Mouse (Mus musculus) limb, embryonic 13.5 days (tissue): Measurements from ENCODE around the gene Zfp710. TPM values are rescaled to one million over a fixed set of nuclear protein-coding genes. Genes with fewer than 3 reads are reported as not detected.

Experiments
- ATAC-seq: fragments of 200-750 bp; cut with Nextera tagmentation; 2 replicates; pipeline ENCODE4 v1.8.0; 2017; ENCODE audit warnings: low read depth, moderate number of reproducible peaks, moderate TSS enrichment; ENCODE audit not compliant: low FRiP score
- H3K27ac ChIP-seq: fragments of 300-500 bp; sonication (generic); 2 replicates; pipeline ENCODE4 v1.5.1; 2015; ENCODE audit warnings: inconsistent platforms, mild to moderate bottlenecking, moderate library complexity
- H3K27me3 ChIP-seq: fragments of 300-500 bp; sonication (generic); 2 replicates; pipeline ENCODE4 v1.6.1; 2015; ENCODE audit warnings: mild to moderate bottlenecking, inconsistent platforms
- H3K36me3 ChIP-seq: fragments of 300-500 bp; sonication (generic); 2 replicates; pipeline ENCODE4 v1.6.1; 2015; ENCODE audit warnings: inconsistent platforms, mild to moderate bottlenecking, moderate library complexity
- H3K4me1 ChIP-seq: fragments of 300-500 bp; sonication (generic); 2 replicates; pipeline ENCODE4 v1.6.1; 2015; ENCODE audit warnings: inconsistent platforms
- H3K4me2 ChIP-seq: fragments of 300-500 bp; sonication (generic); replicated peaks from 2 replicates; pipeline ENCODE4 v1.6.1; 2015; ENCODE audit warnings: inconsistent platforms, mild to moderate bottlenecking, moderate library complexity
- H3K4me3 ChIP-seq: fragments of 300-500 bp; sonication (generic); 2 replicates; pipeline ENCODE4 v1.5.1; 2015; ENCODE audit warnings: moderate library complexity, mild to moderate bottlenecking, inconsistent platforms
- H3K9ac ChIP-seq: fragments of 300-500 bp; sonication (generic); 2 replicates; pipeline ENCODE4 v1.6.1; 2015; ENCODE audit warnings: mild to moderate bottlenecking, inconsistent platforms
- H3K9me3 ChIP-seq: fragments of 300-500 bp; sonication (generic); 2 replicates; pipeline ENCODE4 v1.6.1; 2016; ENCODE audit warnings: inconsistent platforms
- WGBS: fragments of 180-500 bp; shearing (Covaris S2); methylation state at CpG from one replicate; pipeline ENCODE4 v1.1.7; 2015; 5-methylcytosine and 5-hydroxymethylcytosine counted together
- polyA plus RNA-seq: library from polyadenylated mRNA; unstranded; fragments of >200 nt; fragmentation: Nextera tagmentation; extraction: Ambion mirVana; gene quantifications from 2 replicates; pipeline ENCODE4 v1.2.1, GENCODE M21; 2015

The Zfp710 gene
- polyA plus RNA-seq, 1 experiment from 2014 or later, result 15.9 TPM

DNA sequence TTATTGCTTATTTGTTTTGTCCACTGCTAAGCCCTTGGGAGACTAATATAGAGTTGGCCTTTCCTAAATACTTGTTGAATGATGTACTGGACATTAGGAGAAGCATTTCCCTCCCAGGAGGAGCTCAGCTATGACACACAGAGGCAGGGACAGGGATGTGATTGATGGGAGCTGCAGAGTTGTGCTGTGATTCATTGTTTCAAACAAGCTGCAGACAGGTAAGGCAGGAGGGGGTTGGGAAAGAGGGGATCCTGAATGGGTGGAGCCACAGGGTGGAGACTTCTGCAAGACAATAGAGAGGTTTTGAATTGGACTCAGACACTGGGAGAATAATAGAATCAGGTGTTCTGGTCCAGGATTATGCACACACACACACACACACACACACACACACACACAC lies 5.4 kb downstream of the Zfp710 start:
- Histone ChIP-seq H3K9me3 (no peaks in the 10 kb centered on the region), H3K9ac (no peak overlapping the region), H3K27ac (no peak overlapping the region), H3K4me3 (no peak overlapping the region), H3K4me1 (peaks cover 60% of the 10 kb centered on the region), H3K4me2 (no peak overlapping the region), H3K27me3 (no peaks in the 10 kb centered on the region), H3K36me3 (no peaks in the 10 kb centered on the region)
- ATAC-seq, result no peak

DNA sequence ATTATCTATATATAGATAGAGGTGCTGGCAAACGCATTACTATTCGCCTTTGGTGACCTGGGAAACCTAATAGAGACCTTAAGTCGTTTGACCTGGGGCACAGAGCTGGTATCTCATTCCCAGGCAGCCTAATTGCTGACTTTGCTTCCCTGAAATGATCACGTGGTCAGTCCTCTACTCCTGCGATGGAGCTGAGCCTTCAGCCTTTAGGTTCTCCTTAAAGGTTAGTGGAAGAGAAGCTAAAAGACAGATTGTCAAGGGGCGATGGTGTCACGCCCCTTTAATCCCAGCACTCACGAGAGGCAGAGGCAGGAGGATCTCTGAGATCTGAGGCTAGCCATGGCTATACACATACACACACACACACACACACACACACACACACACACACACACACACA lies 5.9 kb downstream of the Zfp710 start:
- Histone ChIP-seq H3K9ac (no peak overlapping the region), H3K4me2 (no peak overlapping the region), H3K4me3 (no peak overlapping the region), H3K4me1 (peaks cover 64% of the 10 kb centered on the region), H3K36me3 (no peaks in the 10 kb centered on the region), H3K27me3 (no peaks in the 10 kb centered on the region), H3K27ac (no peak overlapping the region), H3K9me3 (no peaks in the 10 kb centered on the region)
- no peak for ATAC-seq
- 94% methylated on average over 8 of the region's 8 CpGs for WGBS

DNA sequence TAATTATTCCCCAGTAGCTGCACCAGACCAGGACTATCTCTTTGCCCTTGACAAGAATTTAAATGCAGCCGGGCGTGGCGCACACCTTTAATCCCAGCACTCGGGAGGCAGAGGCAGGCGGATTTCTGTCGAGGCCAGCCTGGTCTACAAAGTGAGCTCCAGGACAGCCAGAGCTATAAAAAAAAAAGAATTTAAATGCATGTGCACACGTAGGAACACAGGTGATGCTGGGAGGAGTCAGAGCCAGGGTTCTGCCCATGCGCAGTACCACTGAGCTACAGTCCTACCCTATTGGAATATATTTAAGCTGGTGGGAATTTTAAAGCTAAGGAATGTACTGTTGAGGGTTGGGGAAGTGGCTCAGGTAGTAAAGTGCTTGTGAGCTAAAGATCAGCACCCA lies 6.4 kb downstream of the Zfp710 start:
- Histone ChIP-seq H3K9ac (no peak overlapping the region), H3K36me3 (no peaks in the 10 kb centered on the region), H3K27me3 (no peaks in the 10 kb centered on the region), H3K4me2 (no peak overlapping the region), H3K4me1 (peaks cover 69% of the 10 kb centered on the region), H3K27ac (no peak overlapping the region), H3K9me3 (no peaks in the 10 kb centered on the region), H3K4me3 (no peak overlapping the region)
- no peak for ATAC-seq
- WGBS, result 94% methylated on average over 8 of the region's 8 CpGs

DNA sequence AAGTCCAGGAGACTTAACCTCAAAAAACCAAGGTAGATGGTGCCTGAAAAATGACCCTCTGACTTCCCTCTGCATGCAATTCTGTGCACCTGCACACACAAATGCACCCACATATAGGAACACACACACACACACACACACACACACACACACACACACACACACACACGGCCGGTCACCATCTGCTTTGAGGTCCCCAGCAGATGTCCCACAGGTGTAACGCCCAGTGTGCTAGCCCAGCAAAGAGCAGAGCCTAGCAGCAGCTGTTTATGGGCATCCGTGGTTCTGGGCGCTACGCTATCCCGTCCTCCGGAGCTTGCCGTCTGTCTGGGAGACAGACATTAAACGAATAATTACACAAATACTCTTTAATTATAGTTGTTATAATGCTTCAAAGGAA lies 6.9 kb downstream of the Zfp710 start:
- WGBS, result 16% methylated on average over 10 of the region's 10 CpGs
- peak overlapping the region; percentile 21; the same call in 1 of the 2 replicates for H3K4me2 ChIP-seq

DNA sequence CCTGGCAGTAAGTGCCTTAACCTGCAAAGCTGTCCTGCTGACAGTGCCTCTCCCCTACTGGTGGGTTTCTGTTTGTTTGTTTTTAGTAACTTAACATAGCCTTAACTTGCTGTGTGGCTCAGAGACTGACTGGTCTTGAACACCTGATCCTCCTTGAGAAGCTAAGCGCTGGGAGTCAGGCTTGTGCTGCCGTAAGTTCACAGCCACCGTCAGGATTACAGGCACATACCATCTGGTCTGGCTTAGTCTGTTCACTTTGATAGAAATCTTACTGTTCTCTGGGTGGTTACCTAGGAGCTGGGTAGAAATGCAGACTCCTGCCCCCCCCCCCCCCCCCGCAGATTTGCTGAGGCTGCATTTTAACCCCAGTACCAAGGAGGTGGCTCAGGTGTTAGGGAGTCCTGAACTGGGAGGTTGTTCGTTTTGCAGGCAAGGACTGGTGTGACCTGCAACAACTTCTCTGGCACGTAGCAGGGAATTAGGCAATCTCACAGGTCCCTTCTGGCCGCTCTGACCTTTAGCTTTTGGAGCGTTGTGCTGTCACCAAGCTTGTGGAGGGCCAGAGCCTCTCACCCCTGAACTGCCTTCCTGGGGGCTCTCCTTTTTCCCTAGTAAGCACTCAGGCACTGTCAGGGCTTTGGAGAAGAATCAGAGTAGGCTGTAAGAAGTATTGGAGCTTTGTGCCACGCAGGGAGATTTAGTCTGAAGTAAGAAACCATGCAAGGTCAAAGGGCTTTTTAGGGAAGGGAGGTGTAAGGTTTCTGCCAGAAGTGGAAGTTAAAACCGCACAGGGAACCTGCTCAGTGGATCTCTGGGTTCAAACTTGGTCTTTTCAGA lies 7.8 kb downstream of the Zfp710 start:
- H3K4me2 ChIP-seq, result no peak overlapping the region
- no peaks in the 10 kb centered on the region for H3K27me3 ChIP-seq
- no peaks in the 10 kb centered on the region for H3K9me3 ChIP-seq
- peaks cover 80% of the 10 kb centered on the region for H3K4me1 ChIP-seq
- no peak for ATAC-seq
- no peak overlapping the region for H3K9ac ChIP-seq
- 30% methylated on average over 10 of the region's 10 CpGs for WGBS
- no peak overlapping the region for H3K4me3 ChIP-seq
- no peaks in the 10 kb centered on the region for H3K36me3 ChIP-seq
- no peak overlapping the region for H3K27ac ChIP-seq

More for the DNA sequence above, 6.9 kb downstream of the Zfp710 start:
- no peak for ATAC-seq
- no peaks in the 10 kb centered on the region for H3K27me3 ChIP-seq
- peaks cover 74% of the 10 kb centered on the region for H3K4me1 ChIP-seq
- no peaks in the 10 kb centered on the region for H3K9me3 ChIP-seq
- H3K4me3 ChIP-seq, result no peak overlapping the region
- no peak overlapping the region for H3K9ac ChIP-seq
- no peak overlapping the region for H3K27ac ChIP-seq
- no peaks in the 10 kb centered on the region for H3K36me3 ChIP-seq

- Histone ChIP-seq H3K9ac (no peak overlapping the region), H3K27ac (no peak overlapping the region), H3K4me2 (no peak overlapping the region), H3K9me3 (no peaks in the 10 kb centered on the region), H3K36me3 (no peaks in the 10 kb centered on the region), H3K4me1 (peaks cover 74% of the 10 kb centered on the region), H3K4me3 (no peak overlapping the region), H3K27me3 (no peaks in the 10 kb centered on the region)
- ATAC-seq, result no peak
- WGBS, result 83% methylated on average over 9 of the region's 9 CpGs
Observed at GRCm38 (mm10) chr7:80033064-80033717, 8.6 kb downstream of the Zfp710 start.

- H3K27ac ChIP-seq, result no peak overlapping the region
- no peaks in the 10 kb centered on the region for H3K36me3 ChIP-seq
- H3K9ac ChIP-seq, result no peak overlapping the region
- no peak overlapping the region for H3K4me3 ChIP-seq
- H3K4me2 ChIP-seq, result no peak overlapping the region
- no peak for ATAC-seq
- H3K9me3 ChIP-seq, result no peaks in the 10 kb centered on the region
- H3K27me3 ChIP-seq, result no peaks in the 10 kb centered on the region
- peaks cover 68% of the 10 kb centered on the region for H3K4me1 ChIP-seq
- WGBS, result 79% methylated on average over 9 of the region's 9 CpGs
Observed at GRCm38 (mm10) chr7:80033771-80034170, 9.2 kb downstream of the Zfp710 start.

GRCm38 (mm10) chr7:80035086-80035485 lies 10.5 kb downstream of the Zfp710 start:
- Histone ChIP-seq H3K27ac (no peak overlapping the region), H3K9me3 (no peaks in the 10 kb centered on the region), H3K9ac (no peak overlapping the region), H3K4me1 (peaks cover 61% of the 10 kb centered on the region), H3K27me3 (no peaks in the 10 kb centered on the region), H3K36me3 (no peaks in the 10 kb centered on the region), H3K4me2 (no peak overlapping the region), H3K4me3 (no peak overlapping the region)
- 60% methylated on average over 6 of the region's 6 CpGs for WGBS
- no peak for ATAC-seq

DNA sequence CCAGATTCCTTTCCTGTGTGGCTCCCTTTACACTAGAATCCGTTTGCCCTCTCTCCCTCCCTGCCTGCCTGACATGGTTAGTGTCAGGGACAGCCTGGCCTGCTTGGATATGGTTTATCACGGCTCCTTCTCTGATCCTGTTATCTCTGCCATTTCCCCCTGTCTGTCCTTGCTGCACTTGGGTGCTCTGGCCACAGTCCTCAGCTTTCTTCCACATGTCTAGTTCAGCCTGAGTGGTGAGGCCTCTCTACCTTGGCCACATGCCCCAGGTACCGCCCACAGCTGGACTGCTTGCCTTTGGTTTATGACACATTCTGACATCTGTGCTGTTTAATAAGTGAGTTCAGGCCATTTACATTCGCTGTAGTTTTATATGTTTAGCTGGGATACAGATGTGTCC lies 11.1 kb downstream of the Zfp710 start:
- Histone ChIP-seq H3K27ac (peak overlapping the region; percentile 68; the same call in 1 of the 2 replicates), H3K27me3 (no peaks in the 10 kb centered on the region), H3K36me3 (no peaks in the 10 kb centered on the region), H3K4me3 (no peak overlapping the region), H3K4me1 (peaks cover 61% of the 10 kb centered on the region), H3K9me3 (no peaks in the 10 kb centered on the region), H3K9ac (0 out of 2 replicates have a peak overlapping the region, but pooled peaks have one; percentile 21), H3K4me2 (peak overlapping the region; percentile 32)
- peak; percentile 83; the same call in 1 of the 2 replicates for ATAC-seq
- WGBS, result 25% methylated on average over 4 of the region's 4 CpGs

DNA sequence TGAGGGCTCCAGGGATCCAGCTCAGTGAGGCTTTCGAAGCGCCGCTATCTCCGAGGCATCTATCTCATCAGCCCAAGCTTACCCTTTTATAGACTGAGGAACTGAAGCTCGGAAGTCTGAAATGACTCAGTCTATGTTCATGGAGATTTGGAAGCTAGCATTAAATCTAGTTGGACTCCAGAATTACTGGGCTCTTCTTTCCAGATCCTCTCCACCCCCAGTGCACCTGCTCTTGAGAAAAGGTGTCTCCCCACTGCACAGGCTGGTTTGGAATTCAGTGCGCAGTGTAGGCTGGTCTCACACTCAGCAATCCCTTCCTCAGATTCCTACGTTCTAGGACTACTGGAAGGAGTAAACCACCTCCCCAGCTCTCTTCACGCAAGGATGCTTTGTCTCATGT lies 15.1 kb downstream of the Zfp710 start:
- H3K9ac ChIP-seq, result no peak overlapping the region
- H3K4me2 ChIP-seq, result no peak overlapping the region
- peaks cover 32% of the 10 kb centered on the region for H3K4me1 ChIP-seq
- H3K36me3 ChIP-seq, result peaks cover 8% of the 10 kb centered on the region
- WGBS, result 93% methylated on average over 8 of the region's 8 CpGs
- H3K4me3 ChIP-seq, result no peak overlapping the region
- ATAC-seq, result no peak
- no peak overlapping the region for H3K27ac ChIP-seq
- H3K27me3 ChIP-seq, result no peaks in the 10 kb centered on the region
- no peaks in the 10 kb centered on the region for H3K9me3 ChIP-seq

DNA sequence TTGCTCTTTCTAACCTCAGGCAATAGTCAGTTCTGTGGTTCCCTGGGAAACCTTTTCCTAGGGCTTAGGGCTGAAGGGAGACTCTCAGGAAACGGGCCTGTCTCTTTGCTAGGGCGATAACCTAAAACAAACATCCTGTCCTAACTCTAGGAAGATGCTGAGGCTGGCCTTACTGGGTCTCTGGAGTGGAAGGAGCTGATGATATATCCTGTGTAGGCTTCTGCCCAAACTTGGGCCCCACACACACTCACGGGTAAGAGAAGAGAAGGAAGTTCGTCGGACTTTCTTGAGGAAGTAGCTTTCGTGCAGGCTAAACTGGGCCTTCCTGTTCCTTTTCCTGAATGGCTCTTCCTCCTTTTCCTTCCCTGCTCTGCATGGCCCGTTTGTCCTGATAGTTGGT lies 19.6 kb downstream of the Zfp710 start:
- Histone ChIP-seq H3K4me2 (no peak overlapping the region), H3K4me3 (no peak overlapping the region), H3K36me3 (peaks cover 8% of the 10 kb centered on the region), H3K9ac (no peak overlapping the region), H3K4me1 (peaks cover 46% of the 10 kb centered on the region), H3K9me3 (no peaks in the 10 kb centered on the region), H3K27ac (0 out of 2 replicates have a peak overlapping the region, but pooled peaks have one; percentile 10), H3K27me3 (no peaks in the 10 kb centered on the region)
- ATAC-seq, result no peak
- WGBS, result 74% methylated on average over 7 of the region's 7 CpGs

- no peak for ATAC-seq
- H3K9ac ChIP-seq, result no peak overlapping the region
- H3K27ac ChIP-seq, result no peak overlapping the region
- peaks cover 54% of the 10 kb centered on the region for H3K4me1 ChIP-seq
- no peaks in the 10 kb centered on the region for H3K36me3 ChIP-seq
- H3K27me3 ChIP-seq, result no peaks in the 10 kb centered on the region
- H3K9me3 ChIP-seq, result no peaks in the 10 kb centered on the region
- no peak overlapping the region for H3K4me3 ChIP-seq
- WGBS, result 76% methylated on average over 4 of the region's 4 CpGs
- no peak overlapping the region for H3K4me2 ChIP-seq
Observed at GRCm38 (mm10) chr7:80047041-80047440, 22.4 kb downstream of the Zfp710 start.
